Mouse (Mus musculus): ENCODE results near the gene H2al1f.
"Not testable (repeated sequence)": the region's sequence is repeated elsewhere in the genome, so short reads cannot be mapped to it uniquely, and the experiment has no call there.

- TF ChIP-seq CTCF, EP300 (IDR thresholded peaks at IDR 0.05): not testable (repeated sequence)
Observed at GRCm38 (mm10) chrX:11311634-11312033, 3.3 kb upstream of the H2al1f start, which contains the start of gene H2al1e.

All from lung, postnatal 0 days (tissue).